Mouse (Mus musculus): ENCODE data around the gene Trim67. TPM values are rescaled to one million over a fixed set of nuclear protein-coding genes. Genes with fewer than 3 reads are reported as not detected.

Trim67 gene
- not detected in 3 replicates for total RNA-seq (2017)

DNA sequence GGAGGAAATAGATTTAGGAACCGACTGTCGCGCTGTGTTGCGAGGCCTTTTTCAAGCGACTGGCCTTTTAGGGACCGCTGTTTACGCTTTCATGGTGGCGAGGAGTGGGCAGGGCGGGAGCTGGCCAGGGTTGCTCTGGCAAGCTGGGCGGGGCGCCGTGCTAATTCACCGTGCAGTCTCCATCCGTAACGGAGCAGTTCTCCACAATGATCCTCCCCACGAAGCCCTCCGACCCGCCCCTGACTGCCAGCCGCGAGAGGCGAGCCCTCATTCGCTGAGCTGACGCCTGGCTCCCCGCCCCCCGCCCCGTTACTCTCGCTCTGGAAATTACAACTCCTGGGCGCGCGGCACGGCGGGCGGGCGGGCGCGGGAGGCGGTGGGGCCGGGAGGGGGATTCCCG is at the start of gene Trim67:
TSS of gene Trim67 (plus strand) at position 385 of the 400 bp plus-strand sequence.
- ATAC-seq (replicated peaks; ENCODE audit: insufficient number of reproducible peaks, low FRiP score, low TSS enrichment, poor library complexity, severe bottlenecking): no peak

GRCm38 (mm10) chr8:124746661-124747060 is 46.2 kb upstream of the Trim67 start:
- no peak for ATAC-seq (replicated peaks; ENCODE audit: insufficient number of reproducible peaks, low FRiP score, low TSS enrichment, poor library complexity, severe bottlenecking)

DNA sequence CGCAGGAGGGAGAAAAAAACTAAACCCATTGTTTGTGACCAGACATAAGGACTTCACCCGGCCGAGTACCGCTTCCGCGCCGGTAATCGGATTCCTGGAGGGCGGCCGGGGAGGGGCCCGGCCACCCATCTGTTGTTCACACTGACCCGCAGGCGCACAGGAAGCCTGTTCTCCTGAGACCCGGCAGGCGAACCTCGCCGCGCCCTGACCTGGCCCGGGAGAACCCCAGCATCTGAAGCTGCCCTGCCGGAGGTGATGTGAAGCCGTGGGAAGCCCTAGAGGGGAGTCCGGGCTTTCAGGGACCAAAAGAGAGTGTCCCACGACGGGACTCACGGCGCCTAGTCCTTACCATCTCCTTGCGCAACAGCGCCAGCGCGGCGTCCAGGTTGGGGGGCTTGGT is 41.7 kb upstream of the Trim67 start:
- ATAC-seq (replicated peaks; ENCODE audit: insufficient number of reproducible peaks, low FRiP score, low TSS enrichment, poor library complexity, severe bottlenecking): no peak

- ATAC-seq (replicated peaks; ENCODE audit: insufficient number of reproducible peaks, low FRiP score, low TSS enrichment, poor library complexity, severe bottlenecking): peak; percentile 29; the same call in 1 of the 2 replicates
Observed at GRCm38 (mm10) chr8:124751709-124752173, 41.2 kb upstream of the Trim67 start, which contains the start of gene Fam89a. Fam89a (minus strand) TSS chr8:124751832.

- ATAC-seq (replicated peaks; ENCODE audit: insufficient number of reproducible peaks, low FRiP score, low TSS enrichment, poor library complexity, severe bottlenecking): no peak
Observed at GRCm38 (mm10) chr8:124752325-124752862, 40.5 kb upstream of the Trim67 start.

GRCm38 (mm10) chr8:124754101-124754791 is 38.6 kb upstream of the Trim67 start:
- no peak for ATAC-seq (replicated peaks; ENCODE audit: insufficient number of reproducible peaks, low FRiP score, low TSS enrichment, poor library complexity, severe bottlenecking)

DNA sequence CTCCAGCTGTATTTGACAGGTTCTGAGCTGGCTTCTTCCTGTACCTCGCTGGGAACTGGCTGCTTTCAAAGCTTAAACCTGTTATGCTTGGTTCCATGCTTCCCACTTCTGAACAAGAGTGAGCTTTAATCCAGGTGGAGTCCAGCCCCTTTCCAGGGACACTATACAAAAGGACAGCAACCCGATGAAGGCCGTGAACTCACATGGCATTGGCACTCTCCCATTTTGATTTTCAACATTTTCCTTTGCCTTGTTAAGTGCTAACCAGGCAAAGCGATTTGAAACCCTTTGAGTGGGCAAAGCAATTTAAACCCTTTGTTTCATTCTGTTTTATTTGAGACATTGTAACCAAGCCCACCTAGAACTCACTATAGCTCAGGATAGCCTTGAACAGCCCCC is 38.1 kb upstream of the Trim67 start:
- no peak for ATAC-seq (replicated peaks; ENCODE audit: insufficient number of reproducible peaks, low FRiP score, low TSS enrichment, poor library complexity, severe bottlenecking)

DNA sequence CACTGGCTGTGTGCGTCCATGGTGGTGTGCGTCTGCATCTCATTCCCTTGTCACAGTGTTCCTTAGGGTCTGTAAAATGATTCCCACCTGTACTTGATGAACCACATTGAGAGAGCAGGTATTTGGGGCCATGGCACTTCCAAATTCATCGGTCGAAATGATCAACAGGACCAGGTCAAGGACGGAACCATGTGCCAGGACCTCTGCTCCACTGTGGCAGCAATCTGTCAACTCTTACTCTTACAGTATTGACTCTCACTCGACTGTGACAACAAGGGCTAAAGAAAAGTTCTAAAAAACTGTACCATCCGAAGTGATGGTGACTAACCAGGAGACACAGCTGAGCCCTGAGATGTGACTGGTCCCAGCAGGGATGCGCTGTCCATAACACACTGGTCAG is 37.4 kb upstream of the Trim67 start:
- ATAC-seq (replicated peaks; ENCODE audit: insufficient number of reproducible peaks, low FRiP score, low TSS enrichment, poor library complexity, severe bottlenecking): no peak

- ATAC-seq (replicated peaks; ENCODE audit: insufficient number of reproducible peaks, low FRiP score, low TSS enrichment, poor library complexity, severe bottlenecking): no peak
Observed at GRCm38 (mm10) chr8:124756153-124756552, 36.7 kb upstream of the Trim67 start.

DNA sequence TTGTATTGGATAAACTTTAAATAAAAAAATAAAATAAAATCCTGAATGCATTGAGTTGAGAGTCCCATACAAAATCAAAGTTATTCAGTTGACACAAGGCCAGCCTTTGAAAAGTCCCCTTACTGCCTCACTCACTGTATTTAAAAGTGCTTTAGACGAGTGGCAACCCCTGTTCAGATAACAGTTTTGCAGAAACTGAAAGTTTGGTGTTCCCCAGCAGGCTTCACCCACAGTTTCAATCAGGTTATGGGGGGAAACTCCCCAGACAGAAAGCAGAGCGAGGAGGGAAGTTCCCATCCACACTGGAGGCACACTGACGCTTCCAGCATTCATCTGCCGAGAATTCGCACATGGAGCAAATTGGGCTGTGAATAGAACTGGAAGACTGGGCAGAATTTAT is 36.3 kb upstream of the Trim67 start:
- no peak for ATAC-seq (replicated peaks; ENCODE audit: insufficient number of reproducible peaks, low FRiP score, low TSS enrichment, poor library complexity, severe bottlenecking)

- no peak for ATAC-seq (replicated peaks; ENCODE audit: insufficient number of reproducible peaks, low FRiP score, low TSS enrichment, poor library complexity, severe bottlenecking)
Observed at GRCm38 (mm10) chr8:124758544-124758943, 34.3 kb upstream of the Trim67 start.

DNA sequence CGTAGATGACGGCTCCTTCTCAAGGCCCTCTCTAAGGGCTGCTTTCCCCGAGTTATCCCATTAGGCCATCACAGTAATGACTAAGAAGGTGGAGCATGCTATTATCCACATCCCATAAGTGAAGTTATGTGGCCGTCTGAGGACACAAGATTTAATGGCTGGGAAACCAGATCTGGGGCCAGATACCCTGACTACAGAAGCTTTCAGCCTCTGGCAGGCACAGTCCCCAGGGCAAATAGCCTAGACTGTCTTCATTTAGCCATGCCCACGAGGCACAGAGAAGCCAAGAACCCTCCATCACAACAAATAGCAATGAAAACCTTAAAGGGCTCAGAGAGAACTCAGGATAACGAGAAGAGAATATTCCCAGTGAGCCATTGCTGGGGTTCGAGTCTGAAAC is 29.8 kb upstream of the Trim67 start:
- no peak for ATAC-seq (replicated peaks; ENCODE audit: insufficient number of reproducible peaks, low FRiP score, low TSS enrichment, poor library complexity, severe bottlenecking)

DNA sequence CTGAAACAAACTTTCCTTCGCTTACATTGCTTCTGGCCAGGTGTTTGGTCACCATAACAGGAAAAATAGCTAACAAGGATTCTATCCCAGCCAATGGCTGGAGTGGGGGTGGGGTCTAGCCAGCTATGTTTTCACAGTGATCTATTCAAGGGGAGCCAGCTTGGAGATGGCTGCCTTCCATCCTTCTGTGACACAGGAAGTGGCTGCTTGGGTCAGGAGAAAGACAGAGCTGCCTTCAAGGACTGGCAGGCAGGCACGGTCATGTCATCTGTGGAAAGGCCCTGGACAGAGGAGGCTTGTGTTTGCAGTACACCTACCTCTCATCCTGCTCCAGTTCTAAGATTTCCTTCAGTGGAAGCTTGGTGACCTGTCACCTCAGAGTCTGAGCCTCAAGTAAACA is 20.5 kb upstream of the Trim67 start:
- no peak for ATAC-seq (replicated peaks; ENCODE audit: insufficient number of reproducible peaks, low FRiP score, low TSS enrichment, poor library complexity, severe bottlenecking)

DNA sequence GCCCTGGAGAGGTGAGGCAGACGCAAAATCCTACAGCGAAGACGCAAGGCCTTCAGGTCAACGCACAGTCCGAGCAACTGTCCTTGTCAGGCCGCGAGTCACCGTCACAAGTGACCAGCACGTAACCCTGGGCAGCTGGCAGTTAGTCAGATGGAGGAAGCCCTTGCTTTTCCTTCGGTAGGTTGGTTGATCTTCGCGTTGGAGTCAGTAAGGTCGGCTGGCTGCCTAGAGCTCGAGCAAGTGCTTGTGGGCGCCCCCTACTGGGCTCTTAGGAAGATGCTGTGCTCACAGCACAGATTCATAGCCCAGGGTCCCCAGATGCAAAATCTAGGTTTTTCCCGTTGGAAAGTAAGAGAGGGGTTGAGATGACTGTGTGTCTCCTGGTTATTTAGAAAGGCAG is 17.2 kb upstream of the Trim67 start:
- ATAC-seq (replicated peaks; ENCODE audit: insufficient number of reproducible peaks, low FRiP score, low TSS enrichment, poor library complexity, severe bottlenecking): peak; percentile 54; the same call in 1 of the 2 replicates

GRCm38 (mm10) chr8:124780236-124780635 is 12.7 kb upstream of the Trim67 start:
- ATAC-seq (replicated peaks; ENCODE audit: insufficient number of reproducible peaks, low FRiP score, low TSS enrichment, poor library complexity, severe bottlenecking): no peak

DNA sequence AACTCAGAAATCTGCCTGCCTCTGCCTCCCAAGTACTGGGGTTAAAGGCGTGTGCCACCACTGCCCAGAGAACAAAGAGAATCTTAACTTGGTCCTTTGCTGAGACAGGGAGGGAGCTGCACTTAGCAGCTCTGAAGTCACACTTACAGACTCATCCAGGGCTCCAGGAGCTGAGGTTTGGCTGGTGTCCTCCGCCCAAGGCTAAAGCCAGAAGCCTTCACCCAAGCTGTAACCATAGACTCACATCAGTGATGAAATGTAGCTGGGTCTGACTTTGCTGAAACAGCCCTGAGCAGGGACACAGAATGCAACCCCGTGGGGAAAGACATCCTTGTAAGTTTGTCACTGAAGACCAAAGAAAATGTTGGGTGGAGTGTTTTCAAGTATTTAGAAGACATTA is 10.5 kb upstream of the Trim67 start:
- no peak for ATAC-seq (replicated peaks; ENCODE audit: insufficient number of reproducible peaks, low FRiP score, low TSS enrichment, poor library complexity, severe bottlenecking)

GRCm38 (mm10) chr8:124783228-124783627 is 9.7 kb upstream of the Trim67 start:
- no peak for ATAC-seq (replicated peaks; ENCODE audit: insufficient number of reproducible peaks, low FRiP score, low TSS enrichment, poor library complexity, severe bottlenecking)

DNA sequence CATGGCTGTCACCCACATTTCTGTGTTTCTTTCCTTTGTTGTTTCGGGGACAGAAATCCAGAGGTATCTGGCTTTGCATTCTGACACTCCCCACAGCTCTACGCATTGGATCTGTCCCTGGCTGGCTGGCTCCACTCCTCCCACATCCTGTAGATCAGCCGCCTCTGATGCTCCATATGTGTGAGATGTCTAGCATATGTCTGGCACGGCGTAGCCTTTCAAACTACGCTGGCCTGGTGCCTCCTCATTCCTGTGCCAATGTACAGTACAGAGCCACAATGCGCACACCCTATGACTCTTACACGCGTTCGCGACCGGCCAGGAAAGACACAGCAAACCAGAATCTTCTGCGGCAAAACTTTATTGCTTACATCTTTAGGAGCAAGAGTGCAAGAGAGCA is 8.3 kb upstream of the Trim67 start:
- no peak for ATAC-seq (replicated peaks; ENCODE audit: insufficient number of reproducible peaks, low FRiP score, low TSS enrichment, poor library complexity, severe bottlenecking)

- no peak for ATAC-seq (replicated peaks; ENCODE audit: insufficient number of reproducible peaks, low FRiP score, low TSS enrichment, poor library complexity, severe bottlenecking)
Observed at GRCm38 (mm10) chr8:124790676-124791075, 2.2 kb upstream of the Trim67 start.

DNA sequence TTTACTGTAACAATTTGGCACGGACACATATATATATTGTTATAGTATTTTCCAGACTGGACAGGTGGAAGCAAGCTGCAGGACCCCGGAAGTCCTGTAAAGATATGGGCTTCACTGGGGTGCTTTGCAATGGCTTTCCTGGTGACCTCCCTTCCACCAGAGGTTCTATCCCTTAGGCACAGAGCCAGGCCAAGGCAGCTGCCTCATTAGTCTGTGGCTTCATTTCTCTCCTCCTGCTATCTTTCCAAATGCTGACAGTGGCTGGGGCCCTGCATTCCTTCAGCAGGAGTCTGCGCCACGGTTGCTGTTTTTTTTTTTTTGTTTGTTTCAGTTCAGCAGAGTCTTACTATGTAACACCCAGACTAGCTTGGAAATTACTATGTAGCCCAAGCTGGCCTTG is 1.1 kb upstream of the Trim67 start:
- no peak for ATAC-seq (replicated peaks; ENCODE audit: insufficient number of reproducible peaks, low FRiP score, low TSS enrichment, poor library complexity, severe bottlenecking)

Data from monocyte, adult 5-6 weeks (primary cell).